Mouse (Mus musculus) embryonic fibroblast, embryonic 13.5 days (primary cell): Measurements from ENCODE around the gene Rtp4. TPM values are rescaled to one million over a fixed set of nuclear protein-coding genes. Genes with fewer than 3 reads are reported as not detected.
A peak's percentile ranks its signal among the peaks of the same experiment; 100 is the strongest.

Experiments used
- H3K27ac ChIP-seq: 2 replicates; pipeline ENCODE4 v1.5.1; 2012; ENCODE audit warnings: low read length, control low read depth, inconsistent platforms; ENCODE audit not compliant: insufficient read depth
- H3K4me1 ChIP-seq: 2 replicates; pipeline ENCODE4 v1.6.1; 2011; ENCODE audit warnings: low read length; ENCODE audit not compliant: control insufficient read depth, insufficient read depth
- H3K4me3 ChIP-seq: 2 replicates; pipeline ENCODE4 v1.5.1; 2011; ENCODE audit warnings: mild to moderate bottlenecking, control low read depth, low read length; ENCODE audit not compliant: insufficient read depth
- CTCF ChIP-seq: IDR thresholded peaks from 2 replicates; pipeline ENCODE4 v1.5.1; 2011; ENCODE audit warnings: mild to moderate bottlenecking, control low read depth, low read length, moderate library complexity, borderline replicate concordance; ENCODE audit not compliant: insufficient read depth
- POLR2A ChIP-seq: IDR thresholded peaks from 2 replicates; pipeline ENCODE4 v1.6.1; 2011; ENCODE audit warnings: low read depth, mild to moderate bottlenecking, control low read depth, low read length, moderate library complexity
- polyA plus RNA-seq: library from polyadenylated mRNA; stranded (reverse); fragments of >200 nt; gene quantifications from 2 replicates; pipeline ENCODE4 v1.2.4, GENCODE M21; 2011; ENCODE audit warnings: low read depth; ENCODE audit not compliant: missing spikeins, insufficient read length

The Rtp4 gene
- polyA plus RNA-seq, 1 experiment, result 17.4 TPM

DNA sequence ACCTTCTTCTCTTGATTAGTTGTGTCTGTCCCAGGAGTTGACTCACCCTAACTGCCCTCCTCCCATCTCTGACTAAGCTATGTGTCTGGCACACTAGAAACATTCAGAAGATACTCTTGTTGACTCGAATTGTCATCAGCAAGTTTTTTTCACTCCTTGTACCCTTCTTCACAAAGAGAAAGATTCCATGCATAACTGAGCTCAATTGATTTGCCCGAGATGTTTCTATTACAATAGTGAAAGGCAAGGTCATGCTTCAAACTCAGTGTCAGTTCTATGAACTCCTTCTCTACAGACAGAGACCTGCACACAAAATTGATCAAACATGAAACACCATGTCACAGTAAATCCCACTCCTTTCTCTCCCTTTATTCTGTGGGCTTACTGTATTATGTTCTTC, 111.4 kb downstream of the Rtp4 start:
- no peak overlapping the region for H3K4me3 ChIP-seq
- no peaks in the 10 kb centered on the region; the same call in 1 of the 2 replicates for H3K4me1 ChIP-seq
- 0 out of 2 replicates have a peak overlapping the region, but pooled peaks have one; percentile 18 for H3K27ac ChIP-seq
- TF ChIP-seq CTCF (no peak), POLR2A (no peak)

DNA sequence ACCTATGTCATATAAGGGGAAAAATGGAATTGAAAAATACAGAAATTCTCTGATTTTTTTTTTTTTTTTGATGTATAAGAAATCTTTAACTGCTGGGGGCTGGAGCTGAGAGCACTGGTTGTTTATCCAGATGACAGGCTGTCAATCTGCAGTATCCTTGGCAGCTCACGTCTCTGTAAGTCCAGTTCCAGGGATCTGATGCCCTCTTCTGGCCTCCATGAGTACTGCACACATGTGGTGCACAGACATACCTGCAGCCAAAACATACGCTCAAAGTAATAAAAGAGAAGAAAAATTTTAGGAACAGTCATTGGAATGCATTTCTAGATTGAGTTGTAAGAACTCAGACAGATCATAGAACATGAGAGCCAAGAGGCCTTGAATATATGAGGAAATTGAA, 112.6 kb downstream of the Rtp4 start:
- TF ChIP-seq CTCF (no peak), POLR2A (no peak)
- no peak overlapping the region for H3K4me3 ChIP-seq
- H3K27ac ChIP-seq, result no peak overlapping the region
- H3K4me1 ChIP-seq, result no peaks in the 10 kb centered on the region; the same call in 1 of the 2 replicates

DNA sequence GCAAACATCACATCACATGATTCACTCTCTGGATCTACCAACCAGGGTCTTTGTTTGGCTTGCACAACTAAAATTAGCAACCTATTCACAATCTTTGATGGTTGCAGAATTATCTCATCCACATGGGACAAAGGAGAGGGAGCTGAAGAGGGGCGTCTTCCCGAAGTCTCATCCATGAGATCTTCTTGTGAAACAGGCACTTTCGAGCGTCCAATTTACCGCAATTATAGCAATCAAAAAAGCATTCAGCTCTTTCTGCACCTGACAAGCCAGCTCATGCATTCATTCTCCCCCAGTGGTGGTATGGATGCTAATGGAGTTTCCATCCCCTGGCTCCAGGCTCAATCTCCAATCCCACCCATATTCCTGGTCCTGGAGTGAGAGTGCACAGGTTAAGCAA, 132.9 kb downstream of the Rtp4 start:
- Histone ChIP-seq H3K4me3 (no peak overlapping the region), H3K4me1 (no peaks in the 10 kb centered on the region), H3K27ac (no peak overlapping the region)
- TF ChIP-seq CTCF, result no peak
- no peak for TF ChIP-seq POLR2A

DNA sequence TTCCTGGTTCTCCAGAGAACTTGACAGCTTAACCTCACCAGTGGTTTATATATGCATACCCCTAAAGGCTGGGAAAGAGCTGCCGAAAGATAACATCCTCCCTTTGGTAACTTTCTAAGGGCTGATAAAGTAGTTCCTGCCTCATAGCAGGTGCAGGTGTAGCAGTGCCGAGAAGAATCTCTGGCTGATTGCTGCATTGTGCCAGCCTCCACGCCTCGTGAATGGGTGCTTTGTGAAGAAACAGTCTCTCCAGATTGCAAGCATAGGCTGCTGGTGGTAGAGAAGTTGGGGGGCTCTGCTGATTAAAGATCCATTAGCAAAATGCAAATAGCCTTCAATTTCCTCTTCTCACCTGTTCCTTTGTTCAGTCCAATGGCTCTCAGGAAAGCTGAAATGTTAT, 133.4 kb downstream of the Rtp4 start:
- H3K4me1 ChIP-seq, result no peaks in the 10 kb centered on the region
- H3K27ac ChIP-seq, result no peak overlapping the region
- TF ChIP-seq POLR2A, result no peak
- TF ChIP-seq CTCF, result no peak
- H3K4me3 ChIP-seq, result no peak overlapping the region

DNA sequence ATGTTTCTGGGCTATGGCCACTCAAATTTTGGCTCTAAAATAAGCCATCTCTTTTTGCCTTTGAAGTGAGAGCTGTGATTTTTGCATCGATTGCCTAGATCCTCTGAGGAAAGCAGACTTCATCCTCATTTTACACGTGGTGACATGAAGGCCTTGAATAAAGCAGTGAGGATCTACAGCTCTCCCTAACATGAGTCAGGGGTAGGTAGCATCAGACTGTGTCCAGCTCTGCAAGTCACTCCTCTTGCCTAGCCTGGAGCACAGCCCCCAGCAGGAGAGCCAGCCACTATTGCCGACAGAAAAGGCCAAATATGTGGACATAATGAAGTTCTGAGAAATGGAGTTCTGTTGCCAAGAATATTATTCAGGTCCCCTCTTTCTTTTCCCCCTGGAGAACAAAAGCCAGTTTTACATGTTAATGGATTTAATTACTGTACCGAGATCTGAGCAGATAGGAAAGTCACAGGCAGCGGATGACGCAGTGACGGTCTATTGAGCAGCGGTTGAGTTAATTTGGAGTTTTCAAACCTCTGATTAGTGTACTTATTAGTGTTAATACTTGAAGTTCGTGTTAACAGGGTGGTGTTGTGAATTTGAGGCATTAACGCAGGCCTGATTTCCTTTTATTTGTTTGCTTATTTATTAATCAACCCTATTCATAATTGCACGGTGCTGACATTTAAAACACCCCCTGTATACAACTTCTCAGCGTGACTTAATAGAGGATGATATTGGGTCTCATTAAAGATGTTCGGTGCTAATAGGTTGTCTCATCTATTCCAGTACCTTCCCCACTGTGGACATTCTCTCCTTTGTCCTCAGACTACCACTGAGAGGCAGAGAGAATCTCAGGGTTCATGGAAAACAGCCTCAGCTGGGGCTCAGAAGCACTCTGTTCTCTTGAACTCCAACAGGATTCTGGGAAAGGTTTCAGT, 139.8 kb downstream of the Rtp4 start:
- Histone ChIP-seq H3K4me3 (no peak overlapping the region), H3K27ac (no peak overlapping the region), H3K4me1 (no peaks in the 10 kb centered on the region)
- TF ChIP-seq POLR2A (no peak), CTCF (no peak)

Other genes with a start within 250 kb of the Rtp4 start
- gene Rtp1, start 91.2 kb upstream of the Rtp4 start, polyA plus RNA-seq, result not detected in 2 replicates
- gene Masp1, start 524 bp downstream of the Rtp4 start, polyA plus RNA-seq, result 46.1 and 75.1 TPM in 2 replicates